Mouse (Mus musculus): ENCODE results near the gene 4930519G04Rik.
"Not testable (repeated sequence)": the region's sequence is repeated elsewhere in the genome, so short reads cannot be mapped to it uniquely, and the experiment has no call there.

Gene 4930519G04Rik

GRCm38 (mm10) chr5:114908598-114909305 is 55.3 kb downstream of the 4930519G04Rik start:
- in situ Hi-C loops (cut with MboI, MseI): no loop called here

- in situ Hi-C loops (cut with MboI, MseI): no loop called here
Measured at GRCm38 (mm10) chr5:114913686-114914085, 60.2 kb downstream of the 4930519G04Rik start.

GRCm38 (mm10) chr5:114914855-114915254 is 61.4 kb downstream of the 4930519G04Rik start:
- in situ Hi-C loops (cut with MboI, MseI): no loop called here

- in situ Hi-C loops (cut with MboI, MseI): no loop called here
Measured at GRCm38 (mm10) chr5:114915854-114916253, 62.4 kb downstream of the 4930519G04Rik start.

GRCm38 (mm10) chr5:114916777-114917176 is 63.3 kb downstream of the 4930519G04Rik start:
- in situ Hi-C loops (cut with MboI, MseI): no loop called here

- in situ Hi-C loops (cut with MboI, MseI): not testable (repeated sequence)
Measured at GRCm38 (mm10) chr5:114917357-114917756, 63.9 kb downstream of the 4930519G04Rik start.

- in situ Hi-C loops (cut with MboI, MseI): no loop called here
Measured at GRCm38 (mm10) chr5:114921551-114922365, 68.3 kb downstream of the 4930519G04Rik start.

- in situ Hi-C loops (cut with MboI, MseI): no loop called here
Measured at GRCm38 (mm10) chr5:114922366-114922731, 68.9 kb downstream of the 4930519G04Rik start.

- in situ Hi-C loops (cut with MboI, MseI): no loop called here
Measured at GRCm38 (mm10) chr5:114922998-114923473, 69.6 kb downstream of the 4930519G04Rik start, which contains the start of gene Oasl1. Gene Oasl1 (plus strand): TSS chr5:114923240.

- in situ Hi-C loops (cut with MboI, MseI): no loop called here
Measured at GRCm38 (mm10) chr5:114926153-114926684, 72.8 kb downstream of the 4930519G04Rik start.

- in situ Hi-C loops (cut with MboI, MseI): no loop called here
Measured at GRCm38 (mm10) chr5:114926753-114927152, 73.3 kb downstream of the 4930519G04Rik start.

GRCm38 (mm10) chr5:114931626-114932025 is 78.2 kb downstream of the 4930519G04Rik start:
- in situ Hi-C loops (cut with MboI, MseI): no loop called here

GRCm38 (mm10) chr5:114933206-114933605 is 79.7 kb downstream of the 4930519G04Rik start:
- in situ Hi-C loops (cut with MboI, MseI): no loop called here
